Mouse (Mus musculus): ENCODE data around the gene Popdc3.

GRCm38 (mm10) chr10:45311129-45311528 is 133.2 kb downstream of the Popdc3 start:
- TF ChIP-seq CTCF (IDR thresholded peaks at IDR 0.05; ENCODE audit: borderline replicate concordance, control insufficient read depth, extremely low read depth, insufficient read depth, low read length, poor library complexity): no peak
- TF ChIP-seq POLR2A (IDR thresholded peaks at IDR 0.05; ENCODE audit: control insufficient read depth, extremely low read depth, insufficient read depth, low read length, poor library complexity): no peak
